Mouse (Mus musculus) MEL (cell line): ENCODE data around the gene Asic3. TPM values are rescaled to one million over a fixed set of nuclear protein-coding genes. Genes with fewer than 3 reads are reported as not detected.

Experiments
- DNase-seq: peaks from one replicate; pipeline ENCODE4 v3.0.0; 2011; ENCODE audit warnings: low read depth, low spot score
- H3K27ac ChIP-seq: 2 replicates; pipeline ENCODE4 v1.5.1; 2012; ENCODE audit warnings: low read depth, mild to moderate bottlenecking, control low read depth, low read length, moderate library complexity; ENCODE audit not compliant: control insufficient read depth
- H3K27me3 ChIP-seq, 2 experiments: fragments of 150-350 bp in 1 of 2; sonication (generic) in 1 of 2; 2 replicates each; pipeline ENCODE4 v1.6.1; 2012; ENCODE audit warnings: low read length in 2 of 2, mild to moderate bottlenecking in 2 of 2, improper control_type of control experiment in 1 of 2, moderate library complexity in 1 of 2; ENCODE audit not compliant: insufficient read depth in 2 of 2, control insufficient read depth in 1 of 2
- H3K36me3 ChIP-seq, 2 experiments: 2 replicates each; pipeline ENCODE4 v1.6.1; 2012 to 2014; ENCODE audit warnings: low read length in 2 of 2, improper control_type of control experiment in 1 of 2, inconsistent platforms in 1 of 2, mild to moderate bottlenecking in 1 of 2; ENCODE audit not compliant: insufficient read depth in 2 of 2, control insufficient read depth in 1 of 2
- H3K4me1 ChIP-seq, 2 experiments: fragments of 150-350 bp in 1 of 2; sonication (generic) in 1 of 2; 2 replicates each; pipeline ENCODE4 v1.6.1; 2012; ENCODE audit warnings: low read length in 2 of 2, improper control_type of control experiment in 1 of 2, mild to moderate bottlenecking in 1 of 2; ENCODE audit not compliant: insufficient read depth in 2 of 2, control insufficient read depth in 1 of 2
- H3K4me3 ChIP-seq, 2 experiments: fragments of 150-350 bp in 1 of 2; sonication (generic) in 1 of 2; 2 replicates each; pipeline ENCODE4 v1.5.1; 2012; ENCODE audit warnings: low read depth in 2 of 2, low read length in 2 of 2, mild to moderate bottlenecking in 2 of 2, moderate library complexity in 2 of 2, control low read depth in 1 of 2, improper control_type of control experiment in 1 of 2; ENCODE audit not compliant: control insufficient read depth in 1 of 2, insufficient read depth in 1 of 2
- H3K79me2 ChIP-seq: 2 replicates; pipeline ENCODE4 v1.6.1; 2012; ENCODE audit warnings: mild to moderate bottlenecking, low read length, moderate library complexity; ENCODE audit not compliant: control insufficient read depth, poor library complexity, insufficient read depth
- H3K9ac ChIP-seq: 2 replicates; pipeline ENCODE4 v1.6.1; 2012; ENCODE audit warnings: low read depth, mild to moderate bottlenecking, control low read depth, low read length, moderate library complexity; ENCODE audit not compliant: control insufficient read depth, poor library complexity, severe bottlenecking
- H3K9me3 ChIP-seq: fragments of 150-350 bp; sonication (generic); replicated peaks from 2 replicates; pipeline ENCODE4 v1.6.1; 2012; ENCODE audit warnings: mild to moderate bottlenecking, low read length, improper control_type of control experiment, moderate library complexity; ENCODE audit not compliant: insufficient read depth
- CHD1 ChIP-seq: IDR thresholded peaks from 2 replicates; pipeline ENCODE4 v1.6.1; 2012; ENCODE audit warnings: low read depth, mild to moderate bottlenecking, inconsistent platforms, low read length, improper control_type of control experiment
- CHD2 ChIP-seq: IDR thresholded peaks from 2 replicates; pipeline ENCODE4 v1.6.1; 2011; ENCODE audit warnings: low read length, improper control_type of control experiment
- CTCF ChIP-seq, 3 experiments: IDR thresholded peaks in 2 of 3; conservative IDR thresholded peaks in 1 of 3; 2 replicates each; pipeline ENCODE4 v1.5.1; 2011 to 2012; ENCODE audit warnings: low read length in 3 of 3, low read depth in 2 of 3, mild to moderate bottlenecking in 2 of 3, improper control_type of control experiment in 1 of 3, inconsistent platforms in 1 of 3, mixed read lengths in 1 of 3, moderate library complexity in 1 of 3; ENCODE audit not compliant: control insufficient read depth in 1 of 3, insufficient read depth in 1 of 3, poor library complexity in 1 of 3, severe bottlenecking in 1 of 3
- ELF1 ChIP-seq: IDR thresholded peaks from 2 replicates; pipeline ENCODE4 v1.6.1; 2014; ENCODE audit warnings: low read depth, mild to moderate bottlenecking, inconsistent platforms, low read length, improper control_type of control experiment, moderate library complexity
- GATA1 ChIP-seq: IDR thresholded peaks from 2 replicates; pipeline ENCODE4 v1.6.1; 2011; ENCODE audit warnings: low read depth, low read length, improper control_type of control experiment
- HCFC1 ChIP-seq: IDR thresholded peaks from 2 replicates; pipeline ENCODE4 v1.6.1; 2012; ENCODE audit warnings: low read depth, mild to moderate bottlenecking, inconsistent platforms, low read length, improper control_type of control experiment, moderate library complexity
- KAT2A ChIP-seq: conservative IDR thresholded peaks from 2 replicates; pipeline ENCODE4 v1.6.1; 2012; ENCODE audit warnings: low read depth, low read length, improper control_type of control experiment, inconsistent platforms
- MXI1 ChIP-seq: IDR thresholded peaks from 2 replicates; pipeline ENCODE4 v1.6.1; 2011; ENCODE audit warnings: mild to moderate bottlenecking, low read depth, low read length, improper control_type of control experiment
- MYC ChIP-seq: IDR thresholded peaks from 2 replicates; pipeline ENCODE4 v1.6.1; 2011; ENCODE audit warnings: low read depth, mild to moderate bottlenecking, low read length, improper control_type of control experiment, moderate library complexity
- NELFE ChIP-seq: IDR thresholded peaks from 2 replicates; pipeline ENCODE4 v1.6.1; 2011; ENCODE audit warnings: low read depth, low read length, improper control_type of control experiment
- POLR2A ChIP-seq, 2 experiments: IDR thresholded peaks; 2 replicates each; pipeline ENCODE4 v1.6.1; 2011 to 2012; ENCODE audit warnings: low read length in 2 of 2, mild to moderate bottlenecking in 2 of 2, control low read depth in 1 of 2, improper control_type of control experiment in 1 of 2, low read depth in 1 of 2, moderate library complexity in 1 of 2; ENCODE audit not compliant: control insufficient read depth in 1 of 2, insufficient read depth in 1 of 2, poor library complexity in 1 of 2
- POLR2AphosphoS2 ChIP-seq: IDR thresholded peaks from 2 replicates; pipeline ENCODE4 v1.6.1; 2011; ENCODE audit warnings: low read length, improper control_type of control experiment
- POLR2AphosphoS5 ChIP-seq: IDR thresholded peaks from 2 replicates; pipeline ENCODE4 v1.6.1; 2012; ENCODE audit warnings: low read depth, borderline replicate concordance, mild to moderate bottlenecking, inconsistent platforms, low read length, moderate library complexity, mixed read lengths
- RAD21 ChIP-seq: IDR thresholded peaks from 2 replicates; pipeline ENCODE4 v1.6.1; 2011; ENCODE audit warnings: mild to moderate bottlenecking, low read depth, low read length, improper control_type of control experiment
- RCOR1 ChIP-seq: IDR thresholded peaks from 2 replicates; pipeline ENCODE4 v1.6.1; 2012; ENCODE audit warnings: low read depth, mild to moderate bottlenecking, inconsistent platforms, low read length, improper control_type of control experiment
- SIN3A ChIP-seq: IDR thresholded peaks from 2 replicates; pipeline ENCODE4 v1.6.1; 2012; ENCODE audit warnings: low read length, improper control_type of control experiment, inconsistent platforms
- TAL1 ChIP-seq: IDR thresholded peaks from 2 replicates; pipeline ENCODE4 v1.6.1; 2012; ENCODE audit warnings: mild to moderate bottlenecking, inconsistent platforms, low read length, moderate library complexity, mixed read lengths
- TCF12 ChIP-seq: IDR thresholded peaks from 2 replicates; pipeline ENCODE4 v1.6.1; 2014; ENCODE audit warnings: low read depth, mild to moderate bottlenecking, inconsistent platforms, low read length, improper control_type of control experiment, moderate library complexity
- UBTF ChIP-seq: IDR thresholded peaks from 2 replicates; pipeline ENCODE4 v1.6.1; 2012; ENCODE audit warnings: low read depth, mild to moderate bottlenecking, inconsistent platforms, low read length, improper control_type of control experiment, moderate library complexity, borderline replicate concordance; ENCODE audit not compliant: insufficient read depth
- USF1 ChIP-seq: IDR thresholded peaks from 2 replicates; pipeline ENCODE4 v1.6.1; 2014; ENCODE audit warnings: low read depth, mild to moderate bottlenecking, inconsistent platforms, low read length, improper control_type of control experiment, moderate library complexity
- USF2 ChIP-seq, 2 experiments: IDR thresholded peaks; 2 replicates each; pipeline ENCODE4 v1.6.1; 2011 to 2012; ENCODE audit warnings: improper control_type of control experiment in 2 of 2, low read length in 2 of 2, borderline replicate concordance in 1 of 2, inconsistent platforms in 1 of 2, low read depth in 1 of 2, mild to moderate bottlenecking in 1 of 2; ENCODE audit not compliant: insufficient read depth in 1 of 2
- ZKSCAN1 ChIP-seq: IDR thresholded peaks from 2 replicates; pipeline ENCODE4 v1.6.1; 2012; ENCODE audit warnings: low read depth, mild to moderate bottlenecking, inconsistent platforms, low read length, improper control_type of control experiment, moderate library complexity
- ZMIZ1 ChIP-seq: IDR thresholded peaks from 2 replicates; pipeline ENCODE4 v1.6.1; 2012; ENCODE audit warnings: low read depth, mild to moderate bottlenecking, inconsistent platforms, low read length, improper control_type of control experiment, moderate library complexity
- polyA plus RNA-seq, 2 experiments: library from polyadenylated mRNA; stranded (reverse) in 1 of 2; unstranded in 1 of 2; fragments of >175 nt in 1 of 2; fragments of >200 nt in 1 of 2; gene quantifications; 2 replicates each; pipeline versions ENCODE4 v1.2.1 to v1.2.4; 2012; ENCODE audit warnings: low replicate concordance in 2 of 2, low read depth in 1 of 2; ENCODE audit not compliant: insufficient read length in 2 of 2, insufficient read depth in 1 of 2, missing spikeins in 1 of 2
- total RNA-seq: library from RNA; depleted of rRNA; stranded (reverse); fragments of 300-350 nt; gene quantifications from 2 replicates; pipeline ENCODE4 v1.2.3, GENCODE M21; 2012

Asic3 gene
- total and polyA plus RNA-seq, 3 experiments, result 0.04 to 0.35 TPM; not detected in 1

DNA sequence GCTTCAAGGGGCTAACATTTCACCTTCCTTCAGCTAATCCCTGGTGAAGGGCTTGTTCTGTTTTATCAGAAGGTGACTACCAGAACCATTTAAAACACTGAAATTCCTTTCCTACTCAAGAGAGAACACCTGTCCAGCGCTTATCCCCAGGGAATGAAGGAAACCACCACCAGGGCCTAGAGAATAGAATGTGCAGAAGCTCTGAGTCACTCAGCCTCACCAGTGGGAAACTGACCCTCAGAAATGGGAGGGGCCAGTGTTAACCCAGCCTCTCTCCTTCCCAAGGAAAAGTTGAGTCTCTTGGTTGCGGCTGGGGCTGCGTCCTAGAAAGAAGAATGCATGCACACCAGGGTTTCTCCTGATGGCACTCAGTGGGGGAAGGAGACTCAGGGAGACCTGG is 41.9 kb downstream of the Asic3 start:
- H3K36me3 ChIP-seq, result peaks cover 0 to 14% of the 10 kb centered on the region in 2 experiments; a peak in 3 of 4 replicates
- peaks cover 8 to 19% of the 10 kb centered on the region in 2 experiments for H3K4me1 ChIP-seq
- H3K27me3 ChIP-seq, result no peaks in the 10 kb centered on the region
- H3K9me3 ChIP-seq, result no peaks in the 10 kb centered on the region
- no peak overlapping the region for H3K4me3 ChIP-seq
- H3K79me2 ChIP-seq, result peaks cover 71% of the 10 kb centered on the region
- H3K9ac ChIP-seq, result no peak overlapping the region
- H3K27ac ChIP-seq, result no peak overlapping the region
- TF ChIP-seq TCF12, result no peak
- TF ChIP-seq ZMIZ1, result no peak
- 0 out of 2 replicates have a peak, but pooled peaks have one; percentile 25 for TF ChIP-seq POLR2AphosphoS2
- TF ChIP-seq MYC, result no peak
- no peak for TF ChIP-seq USF2 (IDR thresholded peaks at IDR 0.05; ENCODE audit: borderline replicate concordance in 1 of 2, insufficient read depth in 1 of 2, low read depth in 1 of 2, low read length in 2 of 2)
- TF ChIP-seq CTCF (IDR thresholded peaks at IDR 0.05 in 2 of 3, conservative IDR thresholded peaks at IDR 0.05 in 1 of 3; ENCODE audit: control insufficient read depth in 1 of 3, insufficient read depth in 1 of 3, low read depth in 2 of 3, low read length in 3 of 3, poor library complexity in 1 of 3, severe bottlenecking in 1 of 3), result no peak
- DNase-seq, result no peak

DNA sequence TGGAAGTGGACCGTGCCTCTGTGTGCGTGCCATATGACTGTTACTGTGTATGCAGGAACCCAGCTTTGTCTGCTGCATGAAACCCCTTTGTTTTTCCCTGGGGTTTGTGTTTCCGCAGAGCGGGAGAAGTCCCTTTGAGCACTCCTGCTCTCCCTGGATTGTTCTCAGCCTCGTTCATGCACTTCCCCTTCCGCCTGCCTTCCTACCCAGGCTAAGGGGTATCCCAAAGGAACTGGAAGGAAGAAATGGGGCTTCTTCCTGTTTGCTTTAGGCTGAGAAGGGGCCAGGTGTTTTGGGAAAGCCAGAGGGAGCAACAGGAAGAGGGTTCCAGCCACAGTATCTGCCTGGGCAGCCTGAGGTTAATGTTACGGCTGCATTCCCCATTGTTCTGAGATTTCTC is 42.4 kb downstream of the Asic3 start:
- no peak for TF ChIP-seq ZMIZ1
- no peak for TF ChIP-seq ZKSCAN1
- no peak for TF ChIP-seq POLR2AphosphoS2
- no peak for TF ChIP-seq POLR2AphosphoS5
- no peak for TF ChIP-seq MXI1
- TF ChIP-seq UBTF, result no peak
- no peak for TF ChIP-seq KAT2A
- no peak for TF ChIP-seq RAD21
- no peak for TF ChIP-seq CHD2
- TF ChIP-seq USF1, result no peak
- TF ChIP-seq TAL1, result no peak
- no peak for TF ChIP-seq NELFE
- TF ChIP-seq GATA1, result no peak
- no peak for TF ChIP-seq MYC
- no peak for TF ChIP-seq HCFC1
- TF ChIP-seq CHD1, result no peak
- TF ChIP-seq SIN3A, result no peak
- TF ChIP-seq ELF1, result no peak
- TF ChIP-seq RCOR1, result no peak
- TF ChIP-seq POLR2A (IDR thresholded peaks at IDR 0.05; ENCODE audit: control insufficient read depth in 1 of 2, insufficient read depth in 1 of 2, low read depth in 1 of 2, low read length in 2 of 2, poor library complexity in 1 of 2), result no peak
- H3K27me3 ChIP-seq, result no peaks in the 10 kb centered on the region
- no peaks in the 10 kb centered on the region for H3K9me3 ChIP-seq
- H3K4me3 ChIP-seq, result no peak overlapping the region
- no peak overlapping the region for H3K9ac ChIP-seq
- peaks cover 8 to 19% of the 10 kb centered on the region in 2 experiments for H3K4me1 ChIP-seq
- H3K36me3 ChIP-seq, result peaks cover 1 to 13% of the 10 kb centered on the region in 2 experiments; a peak in 3 of 4 replicates
- H3K27ac ChIP-seq, result no peak overlapping the region
- DNase-seq, result no peak
- H3K79me2 ChIP-seq, result peaks cover 76% of the 10 kb centered on the region
